Mouse (Mus musculus): ENCODE data around the gene Aktip.

GRCm38 (mm10) chr8:91069407-91069806, 130.4 kb downstream of the Aktip start:
- TF ChIP-seq CTCF (IDR thresholded peaks at IDR 0.05; ENCODE audit: borderline replicate concordance, extremely low read depth, insufficient read depth, insufficient read length) (no peak), POLR2A (IDR thresholded peaks at IDR 0.05; ENCODE audit: borderline replicate concordance, extremely low read depth, insufficient read depth, insufficient read length, poor library complexity, severe bottlenecking) (no peak)

Measured in brain, embryonic 14.5 days (tissue).